Mouse (Mus musculus): ENCODE measurements around the gene Mtss1l.
"Not testable (repeated sequence)": the region's sequence is repeated elsewhere in the genome, so short reads cannot be mapped to it uniquely, and the experiment has no call there.

Gene Mtss1l

GRCm38 (mm10) chr8:110786501-110786900 is 65.2 kb downstream of the Mtss1l start:
- not testable (repeated sequence) for DNase-seq

DNA sequence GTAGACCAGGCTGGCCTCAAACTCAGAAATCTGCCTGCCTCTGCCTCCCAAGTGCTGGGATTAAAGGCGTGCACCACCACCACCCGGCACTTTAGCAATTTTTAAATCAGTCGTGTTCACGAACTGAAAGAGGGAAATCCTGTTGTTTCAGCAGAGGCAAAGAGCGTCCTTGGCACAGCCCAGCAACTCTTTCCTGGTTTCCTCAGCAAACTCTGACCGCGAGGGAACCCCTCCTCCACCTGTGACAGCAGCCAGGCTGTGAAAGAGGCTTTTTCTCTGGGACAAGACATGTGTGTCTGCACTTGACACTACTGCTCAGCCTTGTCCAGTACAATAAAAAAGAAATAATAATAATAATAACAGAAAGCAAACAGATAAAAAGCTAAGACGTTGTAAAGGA is 65.7 kb downstream of the Mtss1l start:
- DNase-seq = no peak

GRCm38 (mm10) chr8:110787411-110787954 is 66.2 kb downstream of the Mtss1l start:
- no peak for DNase-seq

DNA sequence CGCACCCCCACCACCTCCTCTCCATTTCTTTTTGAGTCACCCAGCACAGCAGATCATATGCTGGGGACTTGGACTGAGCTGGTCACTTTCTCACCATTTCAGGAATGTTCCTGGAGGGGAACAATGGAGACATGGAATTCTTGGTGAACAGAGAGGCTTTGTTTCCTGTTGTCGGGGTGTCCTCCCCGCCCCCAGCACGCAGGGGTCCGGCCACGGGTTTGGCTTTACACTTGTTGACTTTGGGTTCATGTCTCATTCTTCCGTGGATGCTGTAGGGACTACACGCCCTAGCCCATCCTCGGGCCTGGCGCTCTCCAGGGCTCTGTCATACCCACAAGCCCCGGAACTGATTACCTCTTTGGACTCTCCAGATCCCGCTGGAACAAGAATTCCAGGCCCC is 67.7 kb downstream of the Mtss1l start:
- DNase-seq = no peak

DNA sequence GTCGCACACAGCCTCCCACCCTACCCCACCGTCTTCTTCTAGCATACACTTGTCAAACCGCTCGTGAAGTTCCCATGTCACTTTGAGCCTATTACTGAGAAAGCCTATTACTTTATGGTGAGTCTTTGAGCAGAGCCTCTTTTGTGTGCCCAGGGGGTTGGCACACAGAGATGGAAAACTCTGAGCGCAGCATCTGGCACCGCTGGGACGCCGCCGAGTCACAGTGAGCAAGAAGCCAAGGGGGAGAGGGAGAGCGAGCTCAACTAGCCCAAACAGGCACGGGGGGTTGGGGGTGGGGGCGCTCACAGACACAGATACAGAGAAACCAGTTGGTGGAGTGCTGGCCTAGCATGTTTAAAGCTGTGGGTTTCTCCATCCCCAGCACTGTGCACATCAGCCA is 68.3 kb downstream of the Mtss1l start:
- DNase-seq = no peak

GRCm38 (mm10) chr8:110790270-110790669 is 69.0 kb downstream of the Mtss1l start:
- no peak for DNase-seq
